Mouse (Mus musculus): ENCODE measurements around the gene Nrl. TPM values are rescaled to one million over a fixed set of nuclear protein-coding genes. Genes with fewer than 3 reads are reported as not detected.
A peak's percentile ranks its signal among the peaks of the same experiment; 100 is the strongest.

The Nrl gene
- polyA plus RNA-seq, 2 experiments = 0.06 TPM; not detected in 1

DNA sequence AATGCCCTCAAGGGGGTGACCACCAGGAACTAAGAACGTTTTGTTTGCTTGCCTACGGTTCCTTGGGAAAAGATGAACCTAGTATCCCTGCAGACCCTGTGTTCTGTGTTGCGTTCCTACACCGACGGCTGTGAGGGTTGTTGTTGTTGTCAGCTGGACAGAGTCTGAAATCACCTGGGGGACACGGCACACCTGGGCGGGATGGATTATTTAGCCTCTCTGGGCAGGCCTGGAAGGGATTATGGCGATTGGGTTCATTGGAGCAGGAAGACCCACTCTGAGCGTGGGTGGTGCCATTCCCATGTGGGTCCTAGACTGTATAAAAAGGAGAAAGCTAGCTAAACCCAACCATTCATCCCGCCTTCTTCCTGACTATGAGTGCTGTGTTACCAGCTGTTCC is 37.1 kb upstream of the Nrl start:
- TF ChIP-seq POLR2A (IDR thresholded peaks at IDR 0.05; ENCODE audit: borderline replicate concordance, extremely low read depth, insufficient read depth, insufficient read length) = no peak
- H3K36me3 ChIP-seq (ENCODE audit: control insufficient read depth, insufficient read depth, low read length) = peaks cover 37% of the 10 kb centered on the region
- 81% methylated on average over 10 of the region's 10 CpGs for WGBS
- peaks cover 5% of the 10 kb centered on the region for H3K4me1 ChIP-seq (ENCODE audit: control insufficient read depth, insufficient read depth, low read length)
- DNase-seq (ENCODE audit: low spot score) = no peak
- ATAC-seq (ENCODE audit: low FRiP score, low read depth) = no peak
- no peak overlapping the region for H3K4me3 ChIP-seq (replicated peaks; ENCODE audit: low read length)
- no peak overlapping the region for H3K27ac ChIP-seq (replicated peaks; ENCODE audit: low read depth, low read length)
- no peaks in the 10 kb centered on the region for H3K9me3 ChIP-seq (ENCODE audit: control insufficient read depth, low read length)
- H3K4me2 ChIP-seq (replicated peaks; ENCODE audit: low read depth, low read length, severe bottlenecking) = peak overlapping the region; percentile 72; the same call in 1 of the 2 replicates
- no peak overlapping the region for H3K9ac ChIP-seq (ENCODE audit: low read depth, low read length, severe bottlenecking)
- H3K27me3 ChIP-seq (ENCODE audit: control insufficient read depth, insufficient read depth, low read length) = no peaks in the 10 kb centered on the region

DNA sequence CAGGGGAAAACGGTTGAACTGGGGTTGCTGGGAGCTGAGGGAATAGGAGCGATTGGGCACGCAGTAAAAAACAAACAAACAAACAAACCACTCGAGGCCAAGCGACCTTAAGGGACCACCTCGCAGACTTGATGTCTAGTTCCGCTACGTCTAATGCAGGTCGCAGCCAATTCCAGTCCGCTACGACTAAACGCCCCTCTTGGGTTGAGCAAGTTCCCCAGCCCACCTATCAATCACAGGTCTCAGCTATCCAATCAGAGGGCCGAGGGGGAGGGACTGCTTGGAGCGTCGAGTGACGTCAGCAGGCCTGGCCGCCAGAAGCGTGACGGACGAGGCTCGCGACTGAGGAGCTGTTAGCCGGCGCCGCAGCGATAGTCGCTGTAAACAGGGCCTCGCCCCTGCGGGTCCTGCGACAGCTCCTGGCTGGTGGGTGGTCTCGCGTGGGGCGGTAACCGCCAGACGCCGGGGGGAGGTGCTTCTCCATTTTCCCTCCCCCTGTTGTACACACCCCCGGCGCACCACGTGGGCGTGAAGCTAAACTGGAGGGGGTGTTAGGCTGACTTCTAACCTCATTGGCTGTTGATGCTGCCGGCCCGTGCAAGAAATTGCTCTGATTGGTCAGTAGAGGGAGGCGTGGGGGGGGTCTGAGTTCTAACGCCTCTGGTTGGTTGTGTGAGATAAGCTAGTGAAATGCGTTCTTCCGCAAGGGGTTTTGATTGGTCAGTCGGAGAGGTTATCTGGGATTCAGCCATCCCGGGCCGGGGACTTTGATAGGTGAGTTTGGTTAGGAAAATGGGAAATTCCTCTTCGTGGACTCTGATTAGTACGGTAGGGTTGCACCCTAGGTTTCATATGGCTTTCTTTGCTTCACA is 35.7 kb upstream of the Nrl start, which contains the start of gene A730061H03Rik:
Gene A730061H03Rik (minus strand): TSS at position 205 of the 872 bp plus-strand sequence.
- DNase-seq (ENCODE audit: low spot score) (peak; percentile 100), ATAC-seq (ENCODE audit: low FRiP score, low read depth) (peak; percentile 96)
- peak; percentile 68; the same call in 1 of the 2 replicates for TF ChIP-seq POLR2A (IDR thresholded peaks at IDR 0.05; ENCODE audit: borderline replicate concordance, extremely low read depth, insufficient read depth, insufficient read length)
- Histone ChIP-seq H3K4me2 (replicated peaks; ENCODE audit: low read depth, low read length, severe bottlenecking) (peak within 1 kb of the TSS; percentile 72), H3K4me3 (replicated peaks; ENCODE audit: low read length) (peak within 1 kb of the TSS; percentile 68), H3K4me1 (ENCODE audit: control insufficient read depth, insufficient read depth, low read length) (peaks cover 5% of the 10 kb centered on the region), H3K36me3 (ENCODE audit: control insufficient read depth, insufficient read depth, low read length) (peaks cover 22% of the 10 kb centered on the region), H3K9me3 (ENCODE audit: control insufficient read depth, low read length) (no peaks in the 10 kb centered on the region), H3K27ac (replicated peaks; ENCODE audit: low read depth, low read length) (peak within 1 kb of the TSS; percentile 96), H3K27me3 (ENCODE audit: control insufficient read depth, insufficient read depth, low read length) (no peaks in the 10 kb centered on the region), H3K9ac (ENCODE audit: low read depth, low read length, severe bottlenecking) (peak within 1 kb of the TSS; percentile 73)
- under 1% methylated on average over 51 of the region's 51 CpGs for WGBS

DNA sequence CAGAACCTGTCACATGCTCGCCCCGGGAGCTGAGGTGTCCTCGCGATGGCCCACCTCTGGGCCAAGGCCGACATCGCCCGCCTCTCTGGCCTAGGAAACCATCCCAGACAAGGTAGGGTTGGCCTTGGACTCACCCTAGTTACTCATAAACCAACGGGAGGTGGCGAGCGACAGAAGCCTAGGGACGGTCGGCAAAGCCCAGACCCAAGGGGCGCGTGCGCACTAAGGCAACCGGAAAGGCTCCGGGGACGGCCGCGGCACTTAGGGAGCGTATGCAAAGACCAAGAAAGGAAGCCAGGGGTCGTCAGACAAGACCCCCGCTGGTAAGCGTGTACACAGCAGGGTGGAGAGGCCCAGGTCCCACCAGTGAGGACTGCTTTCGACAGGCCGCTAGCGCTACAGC is 35.0 kb upstream of the Nrl start, which contains the start of gene Dcaf11:
Gene Dcaf11 (plus strand): TSS at position 208 of the 403 bp plus-strand sequence.
- Histone ChIP-seq H3K27me3 (ENCODE audit: control insufficient read depth, insufficient read depth, low read length) (no peaks in the 10 kb centered on the region), H3K4me2 (replicated peaks; ENCODE audit: low read depth, low read length, severe bottlenecking) (peak within 1 kb of the TSS; percentile 72), H3K9ac (ENCODE audit: low read depth, low read length, severe bottlenecking) (peak within 1 kb of the TSS; percentile 73), H3K4me1 (ENCODE audit: control insufficient read depth, insufficient read depth, low read length) (peaks cover 5% of the 10 kb centered on the region), H3K4me3 (replicated peaks; ENCODE audit: low read length) (peak within 1 kb of the TSS; percentile 68), H3K27ac (replicated peaks; ENCODE audit: low read depth, low read length) (peak within 1 kb of the TSS; percentile 96), H3K36me3 (ENCODE audit: control insufficient read depth, insufficient read depth, low read length) (peaks cover 16% of the 10 kb centered on the region), H3K9me3 (ENCODE audit: control insufficient read depth, low read length) (no peaks in the 10 kb centered on the region)
- no peak for TF ChIP-seq POLR2A (IDR thresholded peaks at IDR 0.05; ENCODE audit: borderline replicate concordance, extremely low read depth, insufficient read depth, insufficient read length)
- ATAC-seq (ENCODE audit: low FRiP score, low read depth) (peak; percentile 65), DNase-seq (ENCODE audit: low spot score) (peak; percentile 91)
- under 1% methylated on average over 27 of the region's 27 CpGs for WGBS

- WGBS = 49% methylated on average over 6 of the region's 6 CpGs
- TF ChIP-seq POLR2A (IDR thresholded peaks at IDR 0.05; ENCODE audit: borderline replicate concordance, extremely low read depth, insufficient read depth, insufficient read length) = no peak
- no peak for ATAC-seq (ENCODE audit: low FRiP score, low read depth)
- DNase-seq (ENCODE audit: low spot score) = no peak
- Histone ChIP-seq H3K4me2 (replicated peaks; ENCODE audit: low read depth, low read length, severe bottlenecking) (peak overlapping the region; percentile 56), H3K27ac (replicated peaks; ENCODE audit: low read depth, low read length) (peak overlapping the region; percentile 52; the same call in 1 of the 2 replicates), H3K4me1 (ENCODE audit: control insufficient read depth, insufficient read depth, low read length) (peaks cover 5% of the 10 kb centered on the region), H3K36me3 (ENCODE audit: control insufficient read depth, insufficient read depth, low read length) (peaks cover 7% of the 10 kb centered on the region), H3K4me3 (replicated peaks; ENCODE audit: low read length) (peak overlapping the region; percentile 68), H3K9ac (ENCODE audit: low read depth, low read length, severe bottlenecking) (peak overlapping the region; percentile 73; the same call in 1 of the 2 replicates), H3K27me3 (ENCODE audit: control insufficient read depth, insufficient read depth, low read length) (no peaks in the 10 kb centered on the region), H3K9me3 (ENCODE audit: control insufficient read depth, low read length) (no peaks in the 10 kb centered on the region)
Observed at GRCm38 (mm10) chr14:55558740-55559448, 34.1 kb upstream of the Nrl start.

GRCm38 (mm10) chr14:55557587-55557986 is 32.8 kb upstream of the Nrl start:
- no peaks in the 10 kb centered on the region for H3K36me3 ChIP-seq (ENCODE audit: control insufficient read depth, insufficient read depth, low read length)
- H3K9me3 ChIP-seq (ENCODE audit: control insufficient read depth, low read length) = no peaks in the 10 kb centered on the region
- H3K27ac ChIP-seq (replicated peaks; ENCODE audit: low read depth, low read length) = no peak overlapping the region
- TF ChIP-seq POLR2A (IDR thresholded peaks at IDR 0.05; ENCODE audit: borderline replicate concordance, extremely low read depth, insufficient read depth, insufficient read length) = no peak
- no peak overlapping the region for H3K4me2 ChIP-seq (replicated peaks; ENCODE audit: low read depth, low read length, severe bottlenecking)
- no peak for DNase-seq (ENCODE audit: low spot score)
- peaks cover 5% of the 10 kb centered on the region for H3K4me1 ChIP-seq (ENCODE audit: control insufficient read depth, insufficient read depth, low read length)
- 93% methylated on average over 3 of the region's 3 CpGs for WGBS
- H3K4me3 ChIP-seq (replicated peaks; ENCODE audit: low read length) = no peak overlapping the region
- no peaks in the 10 kb centered on the region for H3K27me3 ChIP-seq (ENCODE audit: control insufficient read depth, insufficient read depth, low read length)
- no peak overlapping the region for H3K9ac ChIP-seq (ENCODE audit: low read depth, low read length, severe bottlenecking)
- ATAC-seq (ENCODE audit: low FRiP score, low read depth) = no peak

All from limb, embryonic 14.5 days (tissue).